22 mouse cellular contexts compared by ENCODE assay signal in genomic region chr11:32568060-32568459, GRCm38 (mm10). TPM values are rescaled to one million over a fixed set of nuclear protein-coding genes. Genes with fewer than 3 reads are reported as not detected.
"Had no signal": no experiment of that assay in that cellular context is flagged by ENCODE, and none has a peak within 500 bp of the region (broad histone marks: within the 10 kb centered on the region; RNA-seq: fewer than 3 reads in every experiment).

No protein-coding gene starts in this region.

- H3K27me3 ChIP-seq: midbrain, embryonic 12.5 days; neural tube, embryonic 13.5 days; neural tube, embryonic 15.5 days; stomach, embryonic 15.5 days had no signal

- H3K36me3 ChIP-seq: midbrain, embryonic 10.5 days; midbrain, embryonic 12.5 days; neural tube, embryonic 13.5 days; neural tube, embryonic 15.5 days; stomach, embryonic 15.5 days had no signal

- H3K9ac ChIP-seq: liver, embryonic 14.5 days; lung, embryonic 14.5 days; midbrain, embryonic 12.5 days; neural tube, embryonic 13.5 days; neural tube, embryonic 15.5 days; stomach, embryonic 15.5 days had no signal

- H3K9me3 ChIP-seq: midbrain, embryonic 10.5 days; midbrain, embryonic 12.5 days; neural tube, embryonic 13.5 days; neural tube, embryonic 15.5 days; stomach, embryonic 15.5 days had no signal

- H3K4me2 ChIP-seq: lung, embryonic 14.5 days; midbrain, embryonic 12.5 days; neural tube, embryonic 13.5 days; neural tube, embryonic 15.5 days; stomach, embryonic 15.5 days had no signal

- H3K4me3 ChIP-seq: midbrain, embryonic 10.5 days; midbrain, embryonic 12.5 days; myocyte; neural tube, embryonic 13.5 days; neural tube, embryonic 15.5 days; stomach, embryonic 15.5 days had no signal

- ATAC-seq: midbrain, embryonic 16.5 days had no signal

- H3K27ac ChIP-seq: liver, embryonic 14.5 days; midbrain, embryonic 12.5 days; neural tube, embryonic 13.5 days; neural tube, embryonic 15.5 days; stomach, embryonic 15.5 days; stomach, postnatal 0 days had no signal

- DNase-seq: lung, adult 18-20 months; lung, postnatal 14 days; midbrain, embryonic 14.5 days; retina, postnatal 1 day; right cerebral cortex, adult 18-20 months; right cerebral cortex, postnatal 25 days; right cerebral cortex, postnatal 4 days; thymus, adult 2 months; thymus, postnatal 25 days; thymus, postnatal 4 days had no signal

RNA-seq across cellular contexts. Expression of gene Efcab9, which starts 36.2 kb away (rescaled TPM):
- total RNA-seq: megakaryocyte-erythroid progenitor cell, adult 5-6 weeks had no signal
- polyA plus RNA-seq: midbrain, embryonic 14.5 days; midbrain, embryonic 16.5 days; neural tube, embryonic 15.5 days; small intestine, adult 2 months had no signal
